Mouse (Mus musculus): Measurements from ENCODE around the gene Nbea. TPM values are rescaled to one million over a fixed set of nuclear protein-coding genes. Genes with fewer than 3 reads are reported as not detected.
A peak's percentile ranks its signal among the peaks of the same experiment; 100 is the strongest.

Nbea gene
- polyA plus RNA-seq, 1 experiment from 2014 or later = 39.4 TPM

DNA sequence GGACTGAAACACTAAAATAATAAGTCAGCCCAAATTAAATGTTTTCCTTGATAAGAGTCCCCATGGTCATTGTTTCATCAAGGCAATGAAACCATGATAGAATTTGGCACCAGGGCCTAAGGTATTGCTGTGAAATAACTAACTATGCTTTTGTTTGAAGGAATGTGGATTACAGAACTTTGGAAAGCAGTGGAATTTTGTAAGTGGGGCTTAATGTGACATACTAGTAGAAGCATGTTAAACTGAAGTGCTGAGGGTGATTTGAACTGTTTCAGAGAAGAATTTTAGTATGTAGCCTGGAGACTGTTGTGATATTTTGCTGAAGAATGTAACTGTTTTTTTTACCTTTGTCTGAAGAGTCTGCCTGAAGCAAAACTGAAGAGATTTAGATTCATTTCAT is 66.9 kb downstream of the Nbea start:
- no peaks in the 10 kb centered on the region for H3K36me3 ChIP-seq
- no peak overlapping the region for H3K9ac ChIP-seq (replicated peaks)
- no peaks in the 10 kb centered on the region for H3K27me3 ChIP-seq
- no peak for ATAC-seq (ENCODE audit: low FRiP score, low read depth)
- H3K27ac ChIP-seq (replicated peaks) = no peak overlapping the region
- H3K4me1 ChIP-seq = no peaks in the 10 kb centered on the region
- no peaks in the 10 kb centered on the region for H3K9me3 ChIP-seq
- H3K4me3 ChIP-seq = no peak overlapping the region
- no peak overlapping the region for H3K4me2 ChIP-seq (replicated peaks)

DNA sequence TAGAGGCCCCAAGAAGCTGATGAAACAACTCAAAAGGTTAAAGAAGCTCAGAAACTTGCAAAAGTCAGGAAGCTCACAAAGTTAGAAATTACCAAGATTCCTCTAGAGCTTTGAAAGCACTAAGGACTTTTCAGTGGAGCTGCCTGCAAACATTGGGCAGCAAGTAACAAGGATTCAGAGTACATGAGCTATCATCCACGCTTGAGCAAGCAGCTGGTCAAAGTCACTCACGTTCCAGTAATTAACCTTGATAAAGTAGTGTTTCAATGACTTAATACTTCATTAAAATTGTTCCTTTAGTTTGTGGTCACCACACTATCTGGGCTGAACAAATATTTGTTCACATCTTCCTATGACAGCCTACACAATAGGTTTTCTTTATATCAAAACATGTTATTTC is 75.4 kb downstream of the Nbea start:
- no peak overlapping the region for H3K27ac ChIP-seq (replicated peaks)
- no peaks in the 10 kb centered on the region for H3K36me3 ChIP-seq
- no peaks in the 10 kb centered on the region for H3K27me3 ChIP-seq
- H3K9me3 ChIP-seq = no peaks in the 10 kb centered on the region
- H3K4me3 ChIP-seq = no peak overlapping the region
- 79% methylated on average over 2 of the region's 2 CpGs for WGBS
- no peaks in the 10 kb centered on the region for H3K4me1 ChIP-seq
- H3K9ac ChIP-seq (replicated peaks) = no peak overlapping the region
- no peak overlapping the region for H3K4me2 ChIP-seq (replicated peaks)
- ATAC-seq (ENCODE audit: low FRiP score, low read depth) = no peak

GRCm38 (mm10) chr3:56097105-56097504 is 86.4 kb downstream of the Nbea start:
- no peaks in the 10 kb centered on the region for H3K9me3 ChIP-seq
- WGBS = 11% methylated on average over 5 of the region's 5 CpGs
- H3K9ac ChIP-seq (replicated peaks) = no peak overlapping the region
- no peaks in the 10 kb centered on the region for H3K27me3 ChIP-seq
- peak; percentile 56; the same call in 1 of the 2 replicates for ATAC-seq (ENCODE audit: low FRiP score, low read depth)
- peak overlapping the region; percentile 22 for H3K4me2 ChIP-seq (replicated peaks)
- H3K4me3 ChIP-seq = no peak overlapping the region
- H3K36me3 ChIP-seq = no peaks in the 10 kb centered on the region
- peak overlapping the region; percentile 60 for H3K27ac ChIP-seq (replicated peaks)
- peaks cover 14% of the 10 kb centered on the region for H3K4me1 ChIP-seq

GRCm38 (mm10) chr3:56079015-56079612 is 104.4 kb downstream of the Nbea start:
- Histone ChIP-seq H3K4me2 (replicated peaks) (no peak overlapping the region), H3K4me1 (no peaks in the 10 kb centered on the region), H3K4me3 (no peak overlapping the region), H3K27me3 (no peaks in the 10 kb centered on the region), H3K9me3 (no peaks in the 10 kb centered on the region), H3K9ac (replicated peaks) (no peak overlapping the region), H3K36me3 (peaks cover 10% of the 10 kb centered on the region; the same call in 1 of the 2 replicates), H3K27ac (replicated peaks) (no peak overlapping the region)
- WGBS = 84% methylated on average over 1 of the region's 1 CpGs
- no peak for ATAC-seq (ENCODE audit: low FRiP score, low read depth)

GRCm38 (mm10) chr3:56067849-56068248 is 115.7 kb downstream of the Nbea start:
- no peak for ATAC-seq (ENCODE audit: low FRiP score, low read depth)
- 89% methylated on average over 6 of the region's 6 CpGs for WGBS
- H3K9me3 ChIP-seq = no peaks in the 10 kb centered on the region

DNA sequence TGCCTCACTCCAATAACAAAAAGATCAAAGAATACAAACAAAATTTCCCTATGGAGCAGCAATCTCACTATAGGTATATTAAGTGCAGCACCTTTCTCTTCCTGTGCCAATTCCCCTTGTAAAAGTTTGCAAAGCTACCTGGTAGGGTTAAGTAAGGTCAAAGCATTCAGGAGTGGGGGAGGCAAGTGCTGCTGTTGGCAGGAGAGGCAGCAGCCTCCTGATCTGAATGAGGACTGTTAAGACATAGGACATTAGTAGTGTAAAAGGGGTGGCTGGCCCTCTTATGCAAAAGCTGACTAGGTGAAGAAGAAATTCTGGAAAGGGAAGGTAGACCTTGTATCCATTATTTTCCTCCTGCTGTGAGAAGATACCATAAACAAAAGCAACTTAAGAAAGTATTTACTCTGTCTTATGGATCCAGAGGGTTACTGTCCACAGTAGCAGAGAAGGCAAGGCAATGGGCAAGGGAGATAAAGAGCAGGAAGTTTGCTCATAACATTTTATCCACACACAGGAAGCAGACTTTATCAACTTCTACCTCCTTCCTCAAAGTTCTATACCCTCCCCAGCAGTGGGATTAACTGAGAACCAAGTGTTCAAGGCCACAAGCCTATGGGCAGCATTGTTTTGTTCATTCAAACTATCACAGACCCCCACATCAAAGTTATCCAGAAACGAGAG is 117.0 kb downstream of the Nbea start:
- Histone ChIP-seq H3K27me3 (no peaks in the 10 kb centered on the region), H3K9me3 (no peaks in the 10 kb centered on the region), H3K4me2 (replicated peaks) (no peak overlapping the region), H3K9ac (replicated peaks) (no peak overlapping the region), H3K4me1 (no peaks in the 10 kb centered on the region), H3K36me3 (peaks cover 16% of the 10 kb centered on the region), H3K4me3 (no peak overlapping the region), H3K27ac (replicated peaks) (no peak overlapping the region)
- ATAC-seq (ENCODE audit: low FRiP score, low read depth) = no peak
- 83% methylated on average over 1 of the region's 1 CpGs for WGBS

More at GRCm38 (mm10) chr3:56067849-56068248, 115.7 kb downstream of the Nbea start:
- no peaks in the 10 kb centered on the region for H3K27me3 ChIP-seq
- H3K36me3 ChIP-seq = peaks cover 16% of the 10 kb centered on the region
- H3K9ac ChIP-seq (replicated peaks) = no peak overlapping the region
- no peak overlapping the region for H3K27ac ChIP-seq (replicated peaks)
- no peaks in the 10 kb centered on the region for H3K4me1 ChIP-seq
- H3K4me3 ChIP-seq = no peak overlapping the region
- no peak overlapping the region for H3K4me2 ChIP-seq (replicated peaks)

DNA sequence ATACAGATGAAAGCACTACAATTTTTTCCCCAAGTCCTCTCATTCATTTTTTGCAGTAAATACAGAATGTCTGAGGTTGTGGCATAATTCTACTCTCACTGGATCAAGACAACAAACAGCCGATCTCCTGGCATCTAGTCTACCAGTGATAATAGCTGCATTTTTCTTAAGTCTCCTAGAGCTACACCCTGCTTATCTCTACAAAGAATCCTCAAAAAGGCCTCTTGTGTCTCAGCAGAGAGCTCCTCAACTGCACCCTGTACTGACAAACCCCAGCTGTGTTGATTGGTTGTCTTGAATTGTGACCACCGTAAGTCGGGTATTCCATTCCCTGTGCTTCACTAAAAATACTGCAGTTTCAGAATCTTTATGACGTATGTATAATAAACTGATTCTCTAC is 118.3 kb downstream of the Nbea start:
- Histone ChIP-seq H3K4me2 (replicated peaks) (no peak overlapping the region), H3K27me3 (no peaks in the 10 kb centered on the region), H3K36me3 (peaks cover 16% of the 10 kb centered on the region), H3K9me3 (no peaks in the 10 kb centered on the region), H3K4me3 (no peak overlapping the region), H3K27ac (replicated peaks) (no peak overlapping the region), H3K4me1 (no peaks in the 10 kb centered on the region), H3K9ac (replicated peaks) (no peak overlapping the region)
- WGBS = 84% methylated on average over 4 of the region's 4 CpGs
- no peak for ATAC-seq (ENCODE audit: low FRiP score, low read depth)

- no peaks in the 10 kb centered on the region for H3K9me3 ChIP-seq
- no peak overlapping the region for H3K9ac ChIP-seq (replicated peaks)
- no peak overlapping the region for H3K4me3 ChIP-seq
- H3K4me1 ChIP-seq = no peaks in the 10 kb centered on the region
- no peaks in the 10 kb centered on the region for H3K27me3 ChIP-seq
- no peak overlapping the region for H3K27ac ChIP-seq (replicated peaks)
- WGBS = 94% methylated on average over 5 of the region's 5 CpGs
- no peak overlapping the region for H3K4me2 ChIP-seq (replicated peaks)
- 0 out of 2 replicates have a peak, but pooled peaks cover 2% of the 10 kb centered on the region for H3K36me3 ChIP-seq
- ATAC-seq (ENCODE audit: low FRiP score, low read depth) = no peak
These were observed 137.7 kb downstream of the Nbea start for GRCm38 (mm10) chr3:56045659-56046336.

DNA sequence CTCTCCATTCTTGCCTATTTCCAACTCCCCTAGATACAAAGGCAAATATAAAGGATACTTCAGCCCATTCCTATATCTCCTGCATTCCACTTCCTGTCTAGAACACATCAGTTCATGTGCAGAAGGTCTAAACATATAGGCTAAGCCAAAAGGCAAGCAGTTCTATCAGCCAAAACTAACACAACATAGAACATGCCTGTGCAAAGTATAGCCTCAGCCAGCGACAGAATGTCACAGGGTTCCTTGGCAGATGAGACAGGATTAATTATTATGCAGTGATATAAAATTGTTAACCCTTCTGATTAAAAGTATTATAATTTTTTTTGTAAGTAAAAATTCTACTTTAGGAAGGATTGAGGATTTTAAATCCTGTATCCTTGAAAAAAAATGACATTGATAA is 140.4 kb downstream of the Nbea start:
- Histone ChIP-seq H3K27ac (replicated peaks) (no peak overlapping the region), H3K4me3 (no peak overlapping the region), H3K4me1 (no peaks in the 10 kb centered on the region), H3K36me3 (no peaks in the 10 kb centered on the region), H3K4me2 (replicated peaks) (no peak overlapping the region), H3K27me3 (no peaks in the 10 kb centered on the region), H3K9me3 (no peaks in the 10 kb centered on the region), H3K9ac (replicated peaks) (no peak overlapping the region)
- WGBS = 78% methylated on average over 1 of the region's 1 CpGs
- no peak for ATAC-seq (ENCODE audit: low FRiP score, low read depth)

GRCm38 (mm10) chr3:56039494-56039893 is 144.0 kb downstream of the Nbea start:
- H3K4me1 ChIP-seq = no peaks in the 10 kb centered on the region
- H3K9me3 ChIP-seq = no peaks in the 10 kb centered on the region
- no peak overlapping the region for H3K9ac ChIP-seq (replicated peaks)
- H3K36me3 ChIP-seq = no peaks in the 10 kb centered on the region
- no peak overlapping the region for H3K4me2 ChIP-seq (replicated peaks)
- no peak overlapping the region for H3K4me3 ChIP-seq
- H3K27me3 ChIP-seq = no peaks in the 10 kb centered on the region
- no peak overlapping the region for H3K27ac ChIP-seq (replicated peaks)
- no peak for ATAC-seq (ENCODE audit: low FRiP score, low read depth)
- WGBS = 92% methylated on average over 1 of the region's 1 CpGs

DNA sequence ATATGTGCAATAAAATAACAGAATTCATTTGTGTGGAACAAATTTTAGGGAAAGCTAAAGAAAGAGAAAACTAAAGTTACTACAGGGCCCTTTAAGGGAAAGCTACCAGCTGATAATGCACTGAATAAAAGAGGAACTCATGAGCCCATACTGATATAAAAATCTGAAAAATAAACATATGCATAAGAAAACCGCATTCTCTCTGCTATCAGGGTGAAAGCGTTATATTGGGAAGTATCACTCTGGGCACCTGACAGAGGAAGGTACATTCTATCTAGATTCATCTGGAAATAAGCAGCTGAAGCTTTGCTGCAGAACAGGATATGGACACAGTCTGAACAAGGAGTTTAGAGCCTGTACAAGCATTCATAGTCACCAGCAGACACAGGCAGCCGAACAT is 148.9 kb downstream of the Nbea start:
- Histone ChIP-seq H3K9ac (replicated peaks) (no peak overlapping the region), H3K27ac (replicated peaks) (no peak overlapping the region), H3K4me2 (replicated peaks) (no peak overlapping the region), H3K4me1 (no peaks in the 10 kb centered on the region), H3K36me3 (no peaks in the 10 kb centered on the region; the same call in 1 of the 2 replicates), H3K27me3 (no peaks in the 10 kb centered on the region), H3K9me3 (no peaks in the 10 kb centered on the region), H3K4me3 (no peak overlapping the region)
- no peak for ATAC-seq (ENCODE audit: low FRiP score, low read depth)
- WGBS = 93% methylated on average over 3 of the region's 3 CpGs

DNA sequence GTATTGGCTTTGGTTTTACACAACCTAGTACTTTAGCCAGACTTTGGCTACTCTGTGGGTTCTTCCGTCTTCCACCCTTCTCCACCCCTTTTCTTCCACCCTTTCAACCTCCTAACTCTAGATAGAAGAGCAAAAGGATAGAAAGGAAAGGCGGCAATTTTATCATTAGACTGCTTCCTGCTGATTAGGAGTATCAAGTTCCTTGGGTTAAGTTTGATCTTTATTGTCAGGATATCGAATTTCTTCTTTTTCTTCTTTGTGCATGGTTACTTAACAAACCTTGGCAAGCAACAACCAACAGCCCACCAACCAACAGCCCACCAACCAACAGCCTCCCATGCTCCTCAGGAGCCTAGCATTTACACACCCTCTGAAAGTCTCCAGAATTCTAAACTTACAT is 165.0 kb downstream of the Nbea start:
- ATAC-seq (ENCODE audit: low FRiP score, low read depth) = no peak
- 95% methylated on average over 3 of the region's 3 CpGs for WGBS
- H3K4me2 ChIP-seq (replicated peaks) = no peak overlapping the region
- peaks cover 11% of the 10 kb centered on the region for H3K36me3 ChIP-seq
- H3K27me3 ChIP-seq = no peaks in the 10 kb centered on the region
- H3K4me3 ChIP-seq = no peak overlapping the region
- H3K9me3 ChIP-seq = no peaks in the 10 kb centered on the region
- H3K27ac ChIP-seq (replicated peaks) = no peak overlapping the region
- H3K4me1 ChIP-seq = no peaks in the 10 kb centered on the region
- no peak overlapping the region for H3K9ac ChIP-seq (replicated peaks)

All from midbrain, embryonic 12.5 days (tissue).